Mouse (Mus musculus): ENCODE data around the gene Pcca. TPM values are rescaled to one million over a fixed set of nuclear protein-coding genes. Genes with fewer than 3 reads are reported as not detected.
"Not testable (repeated sequence)": the region's sequence is repeated elsewhere in the genome, so short reads cannot be mapped to it uniquely, and the experiment has no call there.

Pcca gene
- polyA plus RNA-seq, 1 experiment from 2014 or later = 21.5 TPM

DNA sequence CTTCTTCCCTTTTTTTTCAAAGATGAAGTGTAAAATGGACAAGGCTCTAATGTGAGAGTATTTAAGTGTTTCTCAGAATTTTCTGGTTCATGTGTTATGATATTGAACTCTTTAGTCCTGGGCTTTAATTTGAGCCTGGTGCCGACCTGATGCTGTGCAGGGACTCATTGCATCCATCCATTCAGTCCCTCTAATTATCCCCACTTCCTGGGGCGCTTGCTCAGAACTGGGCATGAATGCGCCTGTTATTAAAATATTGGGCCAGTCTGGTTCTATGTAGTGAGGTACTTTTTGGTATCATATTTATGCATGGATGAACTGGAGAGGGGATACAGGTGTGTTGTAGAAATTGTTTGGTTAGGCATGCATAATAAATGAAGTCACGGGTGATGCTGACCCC, 47.9 kb downstream of the Pcca start:
- H3K9ac ChIP-seq (ENCODE audit: low read length) = no peak overlapping the region

GRCm38 (mm10) chr14:122582491-122583077, 48.5 kb downstream of the Pcca start:
- Histone ChIP-seq H3K9me3 (ENCODE audit: control insufficient read depth, low read length) (no peaks in the 10 kb centered on the region), H3K9ac (ENCODE audit: low read length) (no peak overlapping the region), H3K4me1 (replicated peaks; ENCODE audit: control insufficient read depth, insufficient read depth, low read length) (no peaks in the 10 kb centered on the region), H3K4me3 (ENCODE audit: low read depth, low read length) (no peak overlapping the region), H3K4me2 (ENCODE audit: low read length) (no peak overlapping the region), H3K27me3 (replicated peaks; ENCODE audit: control insufficient read depth, insufficient read depth, low read length) (no peaks in the 10 kb centered on the region), H3K36me3 (ENCODE audit: control insufficient read depth, insufficient read depth, low read length) (no peaks in the 10 kb centered on the region), H3K27ac (ENCODE audit: low read depth) (no peak overlapping the region)
- DNase-seq (ENCODE audit: low spot score) (no peak), ATAC-seq (replicated peaks; ENCODE audit: low FRiP score, low TSS enrichment, low read depth) (no peak)
- 76% methylated on average over 7 of the region's 7 CpGs for whole genome bisulfite sequencing

More for the DNA sequence above, 47.9 kb downstream of the Pcca start:
- no peaks in the 10 kb centered on the region for H3K4me1 ChIP-seq (replicated peaks; ENCODE audit: control insufficient read depth, insufficient read depth, low read length)
- H3K4me3 ChIP-seq (ENCODE audit: low read depth, low read length) = no peak overlapping the region
- DNase-seq (ENCODE audit: low spot score) (no peak), ATAC-seq (replicated peaks; ENCODE audit: low FRiP score, low TSS enrichment, low read depth) (no peak)
- H3K36me3 ChIP-seq (ENCODE audit: control insufficient read depth, insufficient read depth, low read length) = no peaks in the 10 kb centered on the region
- H3K4me2 ChIP-seq (ENCODE audit: low read length) = no peak overlapping the region
- 76% methylated on average over 4 of the region's 4 CpGs for WGBS
- H3K27me3 ChIP-seq (replicated peaks; ENCODE audit: control insufficient read depth, insufficient read depth, low read length) = no peaks in the 10 kb centered on the region
- no peak overlapping the region for H3K27ac ChIP-seq (ENCODE audit: low read depth)
- H3K9me3 ChIP-seq (ENCODE audit: control insufficient read depth, low read length) = no peaks in the 10 kb centered on the region

DNA sequence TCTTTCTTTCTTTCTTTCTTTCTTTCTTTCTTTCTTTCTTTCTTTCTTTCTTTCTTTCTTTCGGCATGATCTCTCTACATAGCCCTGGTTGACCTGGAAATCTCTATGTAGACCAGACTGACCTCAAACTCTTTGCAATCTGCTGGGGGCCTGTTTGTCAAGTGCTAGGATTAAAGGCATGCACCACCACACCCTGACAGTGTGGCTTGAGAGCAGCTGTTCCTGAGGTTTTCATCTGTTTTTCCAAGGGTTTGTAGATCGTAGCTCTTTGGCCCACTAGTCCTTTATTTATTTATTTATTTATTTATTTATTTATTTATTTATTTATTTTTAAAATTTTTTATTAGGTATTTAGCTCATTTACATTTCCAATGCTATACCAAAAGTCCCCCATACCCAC, 50.0 kb downstream of the Pcca start:
- H3K9me3 ChIP-seq (ENCODE audit: control insufficient read depth, low read length); ATAC-seq (replicated peaks; ENCODE audit: low FRiP score, low TSS enrichment, low read depth); H3K4me2 ChIP-seq (ENCODE audit: low read length); DNase-seq (ENCODE audit: low spot score); H3K4me3 ChIP-seq (ENCODE audit: low read depth, low read length); H3K27me3 ChIP-seq (replicated peaks; ENCODE audit: control insufficient read depth, insufficient read depth, low read length); H3K4me1 ChIP-seq (replicated peaks; ENCODE audit: control insufficient read depth, insufficient read depth, low read length); H3K36me3 ChIP-seq (ENCODE audit: control insufficient read depth, insufficient read depth, low read length); H3K27ac ChIP-seq (ENCODE audit: low read depth); H3K9ac ChIP-seq (ENCODE audit: low read length): not testable (repeated sequence)
- WGBS = 80% methylated on average over 2 of the region's 2 CpGs

- H3K4me3 ChIP-seq (ENCODE audit: low read depth, low read length) = no peak overlapping the region
- DNase-seq (ENCODE audit: low spot score) = no peak
- H3K4me1 ChIP-seq (replicated peaks; ENCODE audit: control insufficient read depth, insufficient read depth, low read length) = no peaks in the 10 kb centered on the region
- no peak overlapping the region for H3K4me2 ChIP-seq (ENCODE audit: low read length)
- no peak overlapping the region for H3K27ac ChIP-seq (ENCODE audit: low read depth)
- H3K9me3 ChIP-seq (ENCODE audit: control insufficient read depth, low read length) = no peaks in the 10 kb centered on the region
- 77% methylated on average over 4 of the region's 4 CpGs for WGBS
- ATAC-seq (replicated peaks; ENCODE audit: low FRiP score, low TSS enrichment, low read depth) = no peak
- no peak overlapping the region for H3K9ac ChIP-seq (ENCODE audit: low read length)
- no peaks in the 10 kb centered on the region for H3K27me3 ChIP-seq (replicated peaks; ENCODE audit: control insufficient read depth, insufficient read depth, low read length)
- H3K36me3 ChIP-seq (ENCODE audit: control insufficient read depth, insufficient read depth, low read length) = no peaks in the 10 kb centered on the region
Observed at GRCm38 (mm10) chr14:122586942-122587341, 52.8 kb downstream of the Pcca start.

DNA sequence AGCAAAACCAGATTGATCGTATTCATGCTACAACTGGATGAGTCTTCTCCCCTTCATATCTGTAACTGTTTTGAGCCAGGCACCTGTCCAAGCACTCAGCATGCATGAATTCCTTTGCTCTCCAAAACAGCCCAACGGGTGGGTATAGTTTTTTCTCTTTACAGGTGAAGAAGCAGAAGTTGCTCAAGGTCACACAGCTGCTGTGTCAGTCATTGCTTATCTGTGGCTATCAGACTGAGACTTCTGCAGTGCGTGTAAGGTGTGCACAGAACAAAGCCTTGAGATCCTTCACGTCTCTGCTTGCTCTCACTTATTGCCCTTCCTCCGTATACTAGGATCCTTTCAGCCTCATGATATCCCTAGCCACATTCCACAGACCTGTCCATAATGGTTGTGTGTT, 63.4 kb downstream of the Pcca start:
- Histone ChIP-seq H3K4me1 (replicated peaks; ENCODE audit: control insufficient read depth, insufficient read depth, low read length) (no peaks in the 10 kb centered on the region), H3K4me2 (ENCODE audit: low read length) (no peak overlapping the region), H3K9ac (ENCODE audit: low read length) (no peak overlapping the region), H3K36me3 (ENCODE audit: control insufficient read depth, insufficient read depth, low read length) (no peaks in the 10 kb centered on the region), H3K9me3 (ENCODE audit: control insufficient read depth, low read length) (no peaks in the 10 kb centered on the region), H3K4me3 (ENCODE audit: low read depth, low read length) (no peak overlapping the region), H3K27me3 (replicated peaks; ENCODE audit: control insufficient read depth, insufficient read depth, low read length) (no peaks in the 10 kb centered on the region), H3K27ac (ENCODE audit: low read depth) (no peak overlapping the region)
- WGBS = 76% methylated on average over 5 of the region's 5 CpGs
- ATAC-seq (replicated peaks; ENCODE audit: low FRiP score, low TSS enrichment, low read depth) = no peak
- DNase-seq (ENCODE audit: low spot score) = no peak

- H3K27ac ChIP-seq (ENCODE audit: low read depth) = no peak overlapping the region
- DNase-seq (ENCODE audit: low spot score) (no peak), ATAC-seq (replicated peaks; ENCODE audit: low FRiP score, low TSS enrichment, low read depth) (no peak)
- H3K27me3 ChIP-seq (replicated peaks; ENCODE audit: control insufficient read depth, insufficient read depth, low read length) = no peaks in the 10 kb centered on the region
- no peak overlapping the region for H3K9ac ChIP-seq (ENCODE audit: low read length)
- WGBS = 77% methylated on average over 2 of the region's 2 CpGs
- no peaks in the 10 kb centered on the region for H3K9me3 ChIP-seq (ENCODE audit: control insufficient read depth, low read length)
- no peaks in the 10 kb centered on the region for H3K36me3 ChIP-seq (ENCODE audit: control insufficient read depth, insufficient read depth, low read length)
- no peaks in the 10 kb centered on the region for H3K4me1 ChIP-seq (replicated peaks; ENCODE audit: control insufficient read depth, insufficient read depth, low read length)
- H3K4me2 ChIP-seq (ENCODE audit: low read length) = no peak overlapping the region
- H3K4me3 ChIP-seq (ENCODE audit: low read depth, low read length) = no peak overlapping the region
Observed at GRCm38 (mm10) chr14:122598802-122599201, 64.7 kb downstream of the Pcca start.

DNA sequence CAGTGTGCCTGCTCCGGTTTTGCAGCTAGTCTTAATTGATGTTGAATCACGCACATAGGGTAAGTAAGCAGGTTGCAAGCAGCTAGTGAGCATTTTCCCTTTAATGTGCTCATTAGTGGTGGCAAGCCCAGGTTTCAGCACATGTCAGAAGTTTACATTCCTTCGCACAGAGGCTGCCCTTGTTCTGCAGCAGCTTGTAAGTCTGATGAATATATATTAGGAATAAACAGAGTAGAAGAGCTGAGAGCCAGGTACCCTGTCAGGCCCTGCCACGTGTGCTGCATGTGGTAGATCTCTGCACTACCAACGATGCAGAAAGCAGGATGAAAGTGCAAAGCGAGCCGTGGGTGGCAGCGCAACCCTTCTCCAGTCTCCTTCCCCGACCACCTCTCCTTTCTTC, 65.7 kb downstream of the Pcca start:
- Histone ChIP-seq H3K27me3 (replicated peaks; ENCODE audit: control insufficient read depth, insufficient read depth, low read length) (no peaks in the 10 kb centered on the region), H3K9me3 (ENCODE audit: control insufficient read depth, low read length) (no peaks in the 10 kb centered on the region), H3K4me2 (ENCODE audit: low read length) (no peak overlapping the region), H3K9ac (ENCODE audit: low read length) (no peak overlapping the region), H3K4me3 (ENCODE audit: low read depth, low read length) (no peak overlapping the region), H3K36me3 (ENCODE audit: control insufficient read depth, insufficient read depth, low read length) (no peaks in the 10 kb centered on the region), H3K4me1 (replicated peaks; ENCODE audit: control insufficient read depth, insufficient read depth, low read length) (no peaks in the 10 kb centered on the region), H3K27ac (ENCODE audit: low read depth) (no peak overlapping the region)
- DNase-seq (ENCODE audit: low spot score) = no peak
- 64% methylated on average over 9 of the region's 9 CpGs for WGBS
- ATAC-seq (replicated peaks; ENCODE audit: low FRiP score, low TSS enrichment, low read depth) = no peak

DNA sequence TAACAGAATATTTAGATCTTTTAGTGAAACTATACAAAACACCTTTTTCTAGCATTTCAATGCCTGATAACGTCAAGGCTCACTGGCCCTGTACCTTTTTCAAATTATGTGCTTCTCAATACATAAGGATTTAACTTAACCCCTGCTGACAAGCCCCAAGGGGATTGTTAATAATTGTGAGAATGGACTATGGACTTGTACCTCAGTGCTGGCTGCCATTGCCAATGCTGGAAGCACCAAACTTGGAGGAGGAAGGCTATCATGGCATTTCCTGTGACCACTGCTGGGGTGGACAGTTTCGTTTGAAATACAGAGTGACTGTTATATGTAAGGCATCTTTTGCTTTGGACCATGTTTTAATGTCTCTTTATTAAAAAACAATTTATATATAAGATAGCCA, 68.6 kb downstream of the Pcca start:
- no peaks in the 10 kb centered on the region for H3K9me3 ChIP-seq (ENCODE audit: control insufficient read depth, low read length)
- H3K4me1 ChIP-seq (replicated peaks; ENCODE audit: control insufficient read depth, insufficient read depth, low read length) = no peaks in the 10 kb centered on the region
- no peaks in the 10 kb centered on the region for H3K36me3 ChIP-seq (ENCODE audit: control insufficient read depth, insufficient read depth, low read length)
- DNase-seq (ENCODE audit: low spot score) (no peak), ATAC-seq (replicated peaks; ENCODE audit: low FRiP score, low TSS enrichment, low read depth) (no peak)
- no peak overlapping the region for H3K9ac ChIP-seq (ENCODE audit: low read length)
- WGBS = 80% methylated on average over 2 of the region's 2 CpGs
- no peak overlapping the region for H3K4me3 ChIP-seq (ENCODE audit: low read depth, low read length)
- no peak overlapping the region for H3K4me2 ChIP-seq (ENCODE audit: low read length)
- no peak overlapping the region for H3K27ac ChIP-seq (ENCODE audit: low read depth)
- H3K27me3 ChIP-seq (replicated peaks; ENCODE audit: control insufficient read depth, insufficient read depth, low read length) = no peaks in the 10 kb centered on the region

- no peak for ATAC-seq (replicated peaks; ENCODE audit: low FRiP score, low TSS enrichment, low read depth)
- Histone ChIP-seq H3K36me3 (ENCODE audit: control insufficient read depth, insufficient read depth, low read length) (no peaks in the 10 kb centered on the region), H3K9ac (ENCODE audit: low read length) (no peak overlapping the region), H3K4me2 (ENCODE audit: low read length) (no peak overlapping the region), H3K27ac (ENCODE audit: low read depth) (no peak overlapping the region), H3K9me3 (ENCODE audit: control insufficient read depth, low read length) (no peaks in the 10 kb centered on the region), H3K27me3 (replicated peaks; ENCODE audit: control insufficient read depth, insufficient read depth, low read length) (no peaks in the 10 kb centered on the region), H3K4me3 (ENCODE audit: low read depth, low read length) (no peak overlapping the region), H3K4me1 (replicated peaks; ENCODE audit: control insufficient read depth, insufficient read depth, low read length) (no peaks in the 10 kb centered on the region)
- DNase-seq (ENCODE audit: low spot score) = no peak
- WGBS = 76% methylated on average over 1 of the region's 1 CpGs
Observed at GRCm38 (mm10) chr14:122606499-122606898, 72.4 kb downstream of the Pcca start.
